Mouse (Mus musculus) layer of hippocampus, adult 9-10 months (tissue): Measurements from ENCODE around the gene Pctp.

Experiments
- DNase-seq: peaks from one replicate; pipeline ENCODE4 v3.0.0; 2022; ENCODE audit warnings: low spot score

Pctp gene

DNA sequence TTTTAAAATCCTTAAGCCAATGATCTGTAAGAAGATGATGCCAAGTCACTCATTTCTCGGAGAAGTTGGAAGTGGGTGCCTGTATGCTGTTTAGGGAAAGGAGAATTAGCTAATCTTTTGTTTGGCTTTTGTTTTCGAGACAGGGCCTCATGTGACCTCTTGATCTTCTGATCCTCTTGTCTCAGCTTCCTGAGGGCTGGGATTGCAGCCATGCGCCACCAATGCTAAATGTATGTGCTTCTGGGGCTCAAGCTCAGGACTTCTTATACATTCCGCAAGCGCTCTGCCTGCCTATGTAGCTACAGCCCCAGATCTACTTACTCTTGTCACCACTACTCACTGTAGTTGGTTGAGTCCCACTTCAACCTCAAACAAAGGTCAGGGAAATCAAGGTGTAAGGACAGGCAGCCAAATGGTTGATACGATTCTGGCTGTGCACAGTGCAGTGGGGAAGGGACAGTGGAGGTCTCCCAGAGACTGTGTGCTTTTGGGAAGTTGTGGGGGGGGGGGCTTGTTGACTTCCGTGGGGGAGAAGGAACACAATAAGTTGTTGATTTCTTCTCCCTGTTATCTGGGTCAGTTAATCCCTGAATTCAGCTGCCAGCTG, 24.8 kb downstream of the Pctp start:
- DNase-seq, result no peak

DNA sequence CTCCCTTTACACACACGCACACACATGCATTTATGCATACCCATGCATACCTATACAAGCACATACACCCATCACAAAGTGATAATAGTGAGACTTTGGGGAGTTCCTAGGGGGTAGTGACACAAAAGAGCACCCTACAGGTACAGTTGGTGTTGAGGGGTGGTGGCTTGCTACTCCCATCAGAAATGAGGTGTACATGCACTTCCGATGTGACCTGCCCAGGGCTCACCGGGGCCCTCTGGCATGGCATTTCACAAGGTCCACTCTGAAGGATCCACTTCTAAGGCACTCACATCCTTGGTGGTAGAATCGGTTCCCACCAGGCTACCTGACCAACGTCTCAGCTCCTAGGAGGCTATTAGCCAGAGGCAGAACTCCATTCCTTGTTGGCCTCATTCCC, 26.3 kb downstream of the Pctp start:
- no peak for DNase-seq

DNA sequence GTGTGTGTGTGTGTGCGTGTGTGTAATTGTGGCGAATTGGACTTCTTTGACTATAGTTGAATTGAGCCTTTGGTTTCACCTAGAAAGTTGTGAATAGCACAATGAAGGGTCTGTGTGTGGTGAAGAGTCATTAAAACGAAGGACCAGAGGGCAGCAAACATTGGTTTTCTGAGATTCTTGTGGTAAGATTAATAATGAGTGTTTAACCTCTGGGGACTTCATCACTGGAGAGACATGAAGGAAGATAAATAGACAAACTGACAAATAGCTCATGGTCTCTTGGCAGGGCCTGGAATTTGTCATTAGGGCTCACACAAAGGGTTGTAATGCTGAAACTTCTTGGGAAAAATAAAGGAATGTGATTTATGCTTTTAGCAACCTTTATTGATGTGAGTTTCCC, 31.4 kb downstream of the Pctp start:
- DNase-seq, result no peak

DNA sequence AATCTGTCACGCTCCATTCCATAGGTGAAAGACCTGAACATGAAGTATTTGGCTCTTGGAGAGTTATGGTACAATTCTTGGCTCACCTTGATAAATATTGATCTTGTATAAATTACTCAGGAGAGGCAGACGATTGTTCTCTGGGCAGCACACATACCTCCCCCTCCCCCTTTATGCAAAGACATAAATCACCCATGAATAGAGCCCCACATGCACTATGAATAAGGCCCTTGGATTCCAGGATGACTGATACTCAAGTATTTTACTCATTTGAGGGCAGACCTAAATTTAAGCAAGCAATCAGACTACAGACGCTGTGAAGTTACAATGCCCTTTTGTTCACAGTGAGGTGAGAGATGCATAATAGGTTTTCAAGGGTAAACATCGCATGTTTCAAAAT, 32.0 kb downstream of the Pctp start:
- no peak for DNase-seq

DNA sequence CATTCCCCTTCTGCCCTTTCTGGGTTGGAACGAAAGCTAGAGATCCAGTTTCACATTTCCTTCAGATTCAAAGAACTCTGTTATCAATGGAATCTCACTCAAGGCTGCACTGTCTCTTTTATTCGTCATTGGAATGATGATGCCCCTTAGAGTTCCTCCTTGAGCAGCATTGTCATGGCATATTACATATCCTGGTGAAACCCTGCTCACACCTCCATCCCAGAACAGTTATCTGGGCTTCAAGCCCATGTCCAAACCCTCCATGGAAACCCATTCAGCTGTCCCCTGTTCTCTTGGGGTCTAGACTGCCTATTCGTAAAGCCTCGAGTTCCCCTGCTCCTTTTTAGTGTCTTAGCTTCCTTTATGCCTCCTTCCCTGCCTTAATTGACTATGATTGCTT, 33.6 kb downstream of the Pctp start:
- no peak for DNase-seq

DNA sequence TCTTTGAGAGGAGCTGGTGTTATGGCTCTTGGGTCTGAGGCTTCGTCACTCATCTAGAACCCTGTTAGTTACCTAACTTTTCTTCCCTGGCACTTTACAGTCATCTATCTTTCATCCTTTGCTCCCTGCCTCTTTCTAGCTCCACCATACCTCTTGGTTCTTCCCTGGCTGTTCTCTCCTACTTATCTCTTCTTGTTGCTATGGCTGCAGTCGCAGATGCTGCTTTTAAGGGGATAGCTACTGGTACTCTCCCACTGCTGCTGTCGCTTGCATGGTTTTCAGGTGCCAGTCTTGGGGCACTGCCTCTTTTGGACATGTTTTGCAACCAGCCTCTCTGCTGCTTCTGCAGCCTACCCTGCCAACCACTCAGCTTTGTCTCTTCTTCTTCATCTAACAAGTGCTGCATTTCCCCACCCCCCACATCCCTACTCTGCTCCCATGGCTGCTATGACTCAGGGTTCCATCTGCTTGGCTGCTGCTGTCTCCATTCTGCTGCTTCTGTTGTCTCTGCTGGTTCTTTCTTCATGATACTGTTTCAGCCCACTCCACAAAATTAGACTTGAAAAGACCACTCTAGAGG, 51.9 kb downstream of the Pctp start:
- DNase-seq, result peak; percentile 76

DNA sequence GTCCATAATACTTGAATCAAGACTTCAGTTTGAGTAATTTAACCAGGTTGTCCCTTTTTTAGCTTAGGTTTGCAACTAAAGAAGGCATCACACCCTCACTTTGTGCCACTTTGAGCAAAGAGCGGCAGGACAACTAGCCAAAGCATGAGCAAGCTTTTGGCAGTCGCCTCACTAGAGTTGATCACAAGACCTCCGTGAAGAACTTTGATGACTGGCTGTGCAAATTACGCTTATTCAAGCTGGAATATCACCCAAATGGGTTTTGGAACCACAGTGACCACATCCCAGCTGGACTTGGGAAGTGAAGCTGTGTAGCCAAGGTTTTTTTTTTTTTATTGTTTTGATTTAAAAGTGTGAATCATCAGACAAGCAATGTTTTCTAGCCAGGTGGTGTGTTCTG, 54.9 kb downstream of the Pctp start:
- no peak for DNase-seq

DNA sequence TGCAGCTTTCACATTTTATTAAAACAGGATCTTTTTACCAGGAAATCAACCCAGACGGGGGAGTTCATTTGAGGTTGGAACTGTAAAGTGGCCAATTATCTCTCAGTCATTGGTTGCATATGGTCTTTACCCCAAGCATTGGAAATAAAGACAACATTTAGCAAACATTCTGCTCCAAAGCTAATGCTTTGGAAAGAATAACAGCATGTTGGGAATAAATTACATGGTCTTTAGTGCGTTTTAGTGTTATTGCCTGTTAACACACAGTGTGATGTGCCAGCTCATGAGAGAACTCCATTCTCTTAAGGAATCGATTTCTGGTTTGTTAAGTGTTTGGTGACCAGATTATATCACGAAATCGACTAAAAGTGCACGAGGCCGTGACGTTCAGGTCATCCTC, 57.5 kb downstream of the Pctp start:
- DNase-seq, result no peak

DNA sequence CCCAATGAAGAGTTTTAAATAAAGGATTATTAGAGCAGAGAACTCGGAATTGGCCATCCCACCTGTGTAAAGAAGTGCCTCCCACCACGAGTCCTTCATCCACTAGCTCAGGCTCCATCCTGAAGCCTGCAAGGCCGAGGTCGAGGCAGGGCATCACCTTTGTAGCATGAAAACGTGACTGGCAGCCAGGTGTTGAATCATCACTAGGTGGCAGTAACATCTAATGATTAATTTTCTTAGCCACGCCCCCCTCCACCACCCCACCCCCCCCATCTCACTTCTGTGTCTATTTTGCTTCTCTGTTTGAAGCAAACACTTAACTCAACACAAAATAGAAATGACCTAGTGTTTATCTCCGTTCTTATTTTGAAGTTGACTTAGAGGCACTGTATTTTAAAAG, 65.5 kb downstream of the Pctp start:
- DNase-seq, result no peak
